Mouse (Mus musculus) brain, embryonic 14.5 days (tissue): ENCODE data around the gene Esrra. TPM values are rescaled to one million over a fixed set of nuclear protein-coding genes. Genes with fewer than 3 reads are reported as not detected.

Experiments
- DNase-seq: peaks from one replicate; pipeline ENCODE4 v3.0.0-alpha.2; 2011; ENCODE audit warnings: low read depth
- CTCF ChIP-seq: fragments of 200-500 bp; IDR thresholded peaks from 2 replicates; pipeline ENCODE4 v1.5.1; 2012; ENCODE audit warnings: inconsistent platforms, mild to moderate bottlenecking, moderate library complexity, borderline replicate concordance; ENCODE audit not compliant: insufficient read depth, insufficient read length; ENCODE audit errors: extremely low read depth
- POLR2A ChIP-seq: fragments of 200-500 bp; IDR thresholded peaks from 2 replicates; pipeline ENCODE4 v1.6.1; 2012; ENCODE audit warnings: mild to moderate bottlenecking, inconsistent platforms, borderline replicate concordance; ENCODE audit not compliant: poor library complexity, insufficient read depth, insufficient read length, severe bottlenecking; ENCODE audit errors: extremely low read depth
- polyA plus RNA-seq: library from polyadenylated mRNA; depleted of rRNA; stranded (reverse); fragments of >200 nt; gene quantifications from 2 replicates; pipeline ENCODE4 v1.2.3, GENCODE M21; 2012

Esrra gene
- polyA plus RNA-seq, 1 experiment: 35.5 TPM

GRCm38 (mm10) chr19:6939106-6940002, 17.7 kb upstream of the Esrra start:
- TF ChIP-seq POLR2A: no peak
- no peak for TF ChIP-seq CTCF
- no peak for DNase-seq

GRCm38 (mm10) chr19:6937541-6938465, 16.2 kb upstream of the Esrra start:
- TF ChIP-seq POLR2A: no peak
- TF ChIP-seq CTCF: no peak
- DNase-seq: no peak

- TF ChIP-seq CTCF (no peak; the same call in 1 of the 2 replicates), POLR2A (no peak)
- DNase-seq: no peak
Measured at GRCm38 (mm10) chr19:6936299-6936698, 14.7 kb upstream of the Esrra start.

GRCm38 (mm10) chr19:6934195-6934977, 12.8 kb upstream of the Esrra start, which contains the start of gene Kcnk4:
TSS of gene Kcnk4 (minus strand) at chr19:6934515.
- DNase-seq: no peak
- TF ChIP-seq CTCF: no peak
- TF ChIP-seq POLR2A: no peak

- no peak for TF ChIP-seq CTCF
- no peak for TF ChIP-seq POLR2A
- DNase-seq: no peak
Measured at GRCm38 (mm10) chr19:6933436-6934194, 12.0 kb upstream of the Esrra start.

GRCm38 (mm10) chr19:6933102-6933435, 11.5 kb upstream of the Esrra start:
- TF ChIP-seq POLR2A (no peak), CTCF (no peak)
- no peak for DNase-seq

GRCm38 (mm10) chr19:6932018-6932417, 10.4 kb upstream of the Esrra start:
- TF ChIP-seq POLR2A: no peak
- no peak for TF ChIP-seq CTCF
- no peak for DNase-seq

- TF ChIP-seq CTCF (no peak), POLR2A (no peak)
- DNase-seq: no peak
Measured at GRCm38 (mm10) chr19:6931002-6931401, 9.4 kb upstream of the Esrra start.

- no peak for TF ChIP-seq POLR2A
Measured at GRCm38 (mm10) chr19:6928080-6928479, 6.5 kb upstream of the Esrra start.

GRCm38 (mm10) chr19:6926559-6927255, 5.1 kb upstream of the Esrra start:
- no peak for TF ChIP-seq POLR2A
- no peak for TF ChIP-seq CTCF
- peak; percentile 43 for DNase-seq

More at GRCm38 (mm10) chr19:6928080-6928479, 6.5 kb upstream of the Esrra start:
- no peak for DNase-seq
